Mouse (Mus musculus): ENCODE results near the gene Rbm34. TPM values are rescaled to one million over a fixed set of nuclear protein-coding genes. Genes with fewer than 3 reads are reported as not detected.

Gene Rbm34
- polyA plus RNA-seq, 1 experiment, result 19.7 TPM

DNA sequence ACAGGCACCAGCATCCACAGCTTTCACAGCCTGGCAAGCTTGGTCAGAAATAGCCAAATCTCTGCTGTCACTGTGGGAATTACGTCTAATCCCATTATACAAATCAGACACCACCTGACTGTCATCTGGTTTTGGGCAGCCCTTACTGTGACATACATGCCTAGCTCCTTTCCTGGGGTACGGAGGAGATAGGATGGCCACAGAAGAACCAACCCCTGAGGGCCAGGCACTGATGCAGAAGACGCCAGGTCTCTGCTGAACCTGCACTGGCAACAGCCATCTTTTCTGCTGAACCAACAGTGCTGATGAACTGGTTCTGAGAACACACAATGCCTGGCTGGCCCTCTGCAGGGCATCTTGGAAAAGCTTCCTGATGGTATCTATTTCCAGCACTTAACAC lies 33.5 kb downstream of the Rbm34 start:
- Histone ChIP-seq H3K4me3 (ENCODE audit: insufficient read depth, low read length) (no peak overlapping the region), H3K27ac (ENCODE audit: insufficient read depth, low read depth, low read length) (no peak overlapping the region), H3K4me1 (ENCODE audit: control insufficient read depth, insufficient read depth, low read length) (peaks cover 22% of the 10 kb centered on the region)
- TF ChIP-seq POLR2A (IDR thresholded peaks at IDR 0.05; ENCODE audit: borderline replicate concordance, low read depth, low read length) (no peak), CTCF (IDR thresholded peaks at IDR 0.05; ENCODE audit: low read depth, low read length) (no peak)

DNA sequence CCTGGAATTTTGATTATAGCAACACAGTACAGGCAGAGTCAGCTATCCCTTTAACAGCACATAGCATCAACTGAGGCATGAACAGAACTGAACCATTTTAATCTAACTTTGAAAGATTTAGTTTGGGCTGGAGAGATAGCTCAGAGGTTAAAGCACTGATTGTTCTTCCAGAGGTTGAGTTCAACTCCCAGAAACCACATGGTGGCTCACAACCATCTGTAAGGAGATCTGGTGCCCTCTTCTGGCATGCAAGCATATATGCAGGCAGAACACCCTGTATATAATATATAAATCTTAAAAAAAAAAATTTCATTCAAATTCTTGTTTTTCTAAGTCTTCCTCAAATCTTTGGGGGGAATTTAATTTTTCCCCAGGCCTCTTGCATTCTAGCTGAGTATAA lies 34.9 kb downstream of the Rbm34 start:
- no peak for TF ChIP-seq POLR2A (IDR thresholded peaks at IDR 0.05; ENCODE audit: borderline replicate concordance, low read depth, low read length)
- H3K4me1 ChIP-seq (ENCODE audit: control insufficient read depth, insufficient read depth, low read length), result peaks cover 22% of the 10 kb centered on the region
- H3K27ac ChIP-seq (ENCODE audit: insufficient read depth, low read depth, low read length), result no peak overlapping the region
- H3K4me3 ChIP-seq (ENCODE audit: insufficient read depth, low read length), result no peak overlapping the region

DNA sequence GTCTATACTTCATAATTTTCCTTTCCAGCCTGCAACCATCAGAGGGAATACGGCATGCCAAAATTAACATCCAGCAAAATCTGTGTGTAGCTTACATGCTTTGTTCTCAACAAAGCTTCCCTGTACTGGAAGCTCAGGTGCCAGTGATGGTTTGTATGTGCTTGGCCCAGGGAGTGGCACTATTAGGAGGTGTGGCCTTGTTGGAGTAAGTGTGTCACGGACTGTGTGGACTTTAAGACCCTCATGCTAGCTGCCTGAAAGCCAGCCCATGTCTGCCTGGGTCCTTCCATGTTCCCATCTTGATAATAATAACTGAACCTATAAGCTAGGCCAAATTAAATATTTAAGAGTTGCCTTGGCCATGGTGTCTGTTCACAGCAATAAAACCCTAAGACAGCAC lies 35.5 kb downstream of the Rbm34 start:
- TF ChIP-seq CTCF (IDR thresholded peaks at IDR 0.05; ENCODE audit: low read depth, low read length), result no peak
- peaks cover 22% of the 10 kb centered on the region for H3K4me1 ChIP-seq (ENCODE audit: control insufficient read depth, insufficient read depth, low read length)

DNA sequence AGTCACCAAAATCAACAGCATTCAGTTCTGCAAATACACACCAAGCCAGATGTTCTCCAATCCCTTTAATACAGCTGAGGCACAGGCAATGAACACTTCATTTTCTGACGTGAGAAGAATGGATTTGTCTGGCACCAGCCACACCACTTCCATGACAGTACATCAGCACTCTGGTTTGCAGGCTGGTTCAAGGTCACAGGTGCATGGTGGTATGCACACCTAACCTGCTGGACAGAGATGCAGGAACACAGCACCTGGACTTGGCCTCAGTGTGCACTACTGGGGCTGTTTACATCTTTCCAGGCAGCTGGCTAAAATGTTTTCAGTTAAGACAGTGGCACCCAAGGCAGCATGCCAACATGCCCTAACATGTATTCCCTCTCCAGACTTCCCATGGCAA lies 38.2 kb downstream of the Rbm34 start:
- H3K4me3 ChIP-seq (ENCODE audit: insufficient read depth, low read length), result no peak overlapping the region
- TF ChIP-seq POLR2A (IDR thresholded peaks at IDR 0.05; ENCODE audit: borderline replicate concordance, low read depth, low read length) (no peak), CTCF (IDR thresholded peaks at IDR 0.05; ENCODE audit: low read depth, low read length) (no peak)
- peaks cover 43% of the 10 kb centered on the region for H3K4me1 ChIP-seq (ENCODE audit: control insufficient read depth, insufficient read depth, low read length)
- H3K27ac ChIP-seq (ENCODE audit: insufficient read depth, low read depth, low read length), result peak overlapping the region; percentile 53

More for the DNA sequence above, 35.5 kb downstream of the Rbm34 start:
- no peak overlapping the region for H3K27ac ChIP-seq (ENCODE audit: insufficient read depth, low read depth, low read length)
- H3K4me3 ChIP-seq (ENCODE audit: insufficient read depth, low read length), result no peak overlapping the region

DNA sequence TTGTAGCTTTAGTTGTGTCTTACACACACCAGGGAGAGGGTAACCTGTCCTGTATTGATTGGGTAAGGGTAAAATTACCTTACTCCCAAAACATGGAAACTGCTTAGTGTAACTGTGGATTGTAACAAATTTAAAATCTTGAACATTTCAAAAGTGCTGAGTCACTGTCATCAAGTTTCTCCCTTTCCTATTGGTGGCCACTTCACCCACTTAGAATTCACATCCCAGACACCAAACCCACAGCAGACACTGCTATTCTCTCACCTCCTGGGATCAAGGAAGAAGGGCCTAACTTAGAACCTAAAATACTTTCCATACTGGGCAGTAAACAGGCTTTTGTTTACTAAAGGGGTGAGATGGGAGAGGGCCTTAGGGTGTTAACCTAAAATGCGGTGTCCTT lies 38.6 kb downstream of the Rbm34 start:
- TF ChIP-seq CTCF (IDR thresholded peaks at IDR 0.05; ENCODE audit: low read depth, low read length) (no peak), POLR2A (IDR thresholded peaks at IDR 0.05; ENCODE audit: borderline replicate concordance, low read depth, low read length) (no peak)
- H3K27ac ChIP-seq (ENCODE audit: insufficient read depth, low read depth, low read length), result peak overlapping the region; percentile 53; the same call in 1 of the 2 replicates
- peaks cover 44% of the 10 kb centered on the region for H3K4me1 ChIP-seq (ENCODE audit: control insufficient read depth, insufficient read depth, low read length)
- no peak overlapping the region for H3K4me3 ChIP-seq (ENCODE audit: insufficient read depth, low read length)

DNA sequence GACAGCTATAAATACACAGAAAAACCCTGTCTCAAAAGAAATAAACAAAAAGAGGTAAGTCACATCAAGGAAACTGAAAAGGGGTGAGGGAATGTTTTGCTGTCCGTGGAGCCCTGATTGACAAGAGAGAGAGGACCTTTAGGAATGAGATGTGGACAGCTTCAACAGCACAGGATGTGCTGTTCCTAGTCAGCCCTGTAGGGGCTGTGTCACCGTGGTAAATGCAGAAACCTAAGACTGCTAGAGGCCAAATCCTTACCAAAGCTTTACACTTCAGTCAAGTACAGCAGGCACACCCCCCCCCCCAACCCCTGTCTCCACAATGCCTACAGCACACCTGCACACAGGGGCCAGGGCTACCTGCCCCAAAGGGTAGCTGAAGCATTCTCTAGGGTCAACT lies 39.2 kb downstream of the Rbm34 start:
- H3K4me3 ChIP-seq (ENCODE audit: insufficient read depth, low read length), result no peak overlapping the region
- H3K27ac ChIP-seq (ENCODE audit: insufficient read depth, low read depth, low read length), result peak overlapping the region; percentile 53; the same call in 1 of the 2 replicates
- peaks cover 45% of the 10 kb centered on the region for H3K4me1 ChIP-seq (ENCODE audit: control insufficient read depth, insufficient read depth, low read length)
- TF ChIP-seq CTCF (IDR thresholded peaks at IDR 0.05; ENCODE audit: low read depth, low read length), result no peak

DNA sequence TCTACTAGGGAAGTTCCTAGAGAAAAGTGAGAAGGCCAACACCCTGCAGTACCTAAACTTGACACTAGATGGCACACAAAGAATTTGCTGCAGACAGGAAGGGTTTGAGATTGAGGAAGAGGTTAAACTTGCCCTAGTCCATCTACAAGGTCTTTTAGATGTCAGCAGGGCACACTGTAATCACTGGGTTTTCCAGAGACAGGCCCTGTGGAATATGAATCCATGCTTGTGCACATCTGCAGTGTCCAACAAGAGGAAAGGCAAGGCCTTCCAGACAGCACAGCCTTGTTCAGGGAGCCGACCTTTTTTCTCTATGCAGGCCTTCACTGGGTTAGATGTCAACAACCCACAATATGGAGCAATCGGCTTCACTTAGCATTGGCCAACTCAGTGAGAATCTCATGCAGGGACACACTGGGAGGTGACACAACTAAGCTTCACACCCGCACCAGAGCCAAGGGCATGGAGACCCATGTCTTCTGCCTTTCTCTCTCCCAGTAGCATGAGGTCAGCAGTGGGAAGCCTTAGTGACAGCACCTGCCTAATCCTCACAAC lies 41.2 kb downstream of the Rbm34 start:
- no peak overlapping the region for H3K4me3 ChIP-seq (ENCODE audit: insufficient read depth, low read length)
- peaks cover 45% of the 10 kb centered on the region for H3K4me1 ChIP-seq (ENCODE audit: control insufficient read depth, insufficient read depth, low read length)
- TF ChIP-seq CTCF (IDR thresholded peaks at IDR 0.05; ENCODE audit: low read depth, low read length) (no peak), POLR2A (IDR thresholded peaks at IDR 0.05; ENCODE audit: borderline replicate concordance, low read depth, low read length) (no peak)
- H3K27ac ChIP-seq (ENCODE audit: insufficient read depth, low read depth, low read length), result peak overlapping the region; percentile 54

DNA sequence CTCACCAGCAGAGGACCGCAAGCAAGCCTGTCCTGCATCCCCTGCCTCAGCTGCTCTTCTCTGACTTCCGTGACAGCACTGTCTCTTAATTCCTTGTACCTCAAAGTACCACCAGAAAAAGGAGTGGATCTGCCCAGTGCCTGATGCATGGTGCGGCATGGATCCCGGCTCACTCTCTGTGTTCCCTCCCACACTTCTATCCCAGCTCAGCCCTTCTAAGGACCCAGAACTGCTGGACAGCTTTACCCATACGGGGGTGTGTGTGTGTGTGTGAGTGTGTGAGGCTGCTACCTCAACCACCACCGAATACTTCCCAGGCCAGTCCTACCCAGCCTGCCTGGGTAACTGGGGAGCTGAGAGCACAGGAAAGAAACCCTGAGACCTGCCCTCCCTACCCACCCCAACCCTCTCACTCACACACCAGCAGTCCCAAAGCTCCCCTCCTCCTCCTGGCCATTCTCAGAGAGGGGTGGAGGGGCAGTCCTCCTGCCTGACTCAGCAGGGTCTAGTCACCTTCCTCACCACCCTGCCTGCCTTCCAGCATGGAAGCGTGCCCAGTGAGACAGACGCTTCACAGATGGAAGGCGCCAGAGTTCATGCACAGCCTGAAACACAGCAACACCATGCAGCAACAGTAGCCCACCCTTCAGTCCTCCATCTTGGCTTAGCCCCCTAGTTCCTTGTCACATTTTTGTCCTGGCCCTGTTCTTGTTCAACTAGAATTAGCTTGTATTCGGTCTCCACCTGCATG lies 41.9 kb downstream of the Rbm34 start:
- H3K4me3 ChIP-seq (ENCODE audit: insufficient read depth, low read length), result no peak overlapping the region
- no peak overlapping the region for H3K27ac ChIP-seq (ENCODE audit: insufficient read depth, low read depth, low read length)
- H3K4me1 ChIP-seq (ENCODE audit: control insufficient read depth, insufficient read depth, low read length), result peaks cover 45% of the 10 kb centered on the region

DNA sequence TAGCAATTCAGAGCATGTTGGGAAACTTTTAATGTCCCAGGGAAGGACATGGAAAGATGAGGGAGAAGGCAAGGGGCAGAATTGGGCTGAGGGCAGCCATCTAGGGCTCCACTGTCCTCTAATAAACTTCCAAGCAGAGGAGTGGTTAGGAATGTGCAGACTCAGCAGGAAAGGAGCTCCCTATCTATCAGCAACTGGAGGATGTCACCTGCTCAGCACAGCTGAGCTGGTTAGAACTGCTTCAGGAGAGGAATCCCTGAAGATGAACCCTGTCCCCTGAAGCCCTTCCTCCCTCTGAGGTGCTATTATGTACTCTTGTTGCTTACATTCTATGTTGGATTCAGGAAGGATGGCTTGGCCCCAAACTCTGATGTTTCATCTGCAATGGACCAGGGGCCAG lies 42.8 kb downstream of the Rbm34 start:
- H3K27ac ChIP-seq (ENCODE audit: insufficient read depth, low read depth, low read length), result no peak overlapping the region
- H3K4me1 ChIP-seq (ENCODE audit: control insufficient read depth, insufficient read depth, low read length), result peaks cover 38% of the 10 kb centered on the region
- no peak for TF ChIP-seq POLR2A (IDR thresholded peaks at IDR 0.05; ENCODE audit: borderline replicate concordance, low read depth, low read length)
- no peak for TF ChIP-seq CTCF (IDR thresholded peaks at IDR 0.05; ENCODE audit: low read depth, low read length)
- no peak overlapping the region for H3K4me3 ChIP-seq (ENCODE audit: insufficient read depth, low read length)

More for the DNA sequence above, 41.9 kb downstream of the Rbm34 start:
- TF ChIP-seq CTCF (IDR thresholded peaks at IDR 0.05; ENCODE audit: low read depth, low read length) (no peak), POLR2A (IDR thresholded peaks at IDR 0.05; ENCODE audit: borderline replicate concordance, low read depth, low read length) (no peak)

DNA sequence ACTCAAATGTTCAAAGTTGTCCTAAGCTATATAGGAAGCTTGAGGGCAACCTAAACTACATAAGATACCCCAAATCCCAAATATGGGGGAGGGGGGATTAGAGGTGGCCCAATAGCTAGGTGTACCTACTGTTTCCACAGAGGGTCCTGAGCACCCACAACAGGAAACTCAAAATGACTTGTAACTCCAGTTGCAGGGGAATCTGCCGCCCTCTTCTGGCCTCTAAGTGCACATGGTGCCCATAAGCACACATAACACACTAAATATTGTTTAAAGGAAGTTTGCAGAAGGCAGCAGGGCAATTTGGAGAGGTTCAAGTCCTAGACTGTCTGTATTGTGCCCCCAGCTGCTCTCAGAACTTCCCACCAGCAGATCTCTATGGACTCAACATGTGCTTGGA lies 43.8 kb downstream of the Rbm34 start:
- Histone ChIP-seq H3K27ac (ENCODE audit: insufficient read depth, low read depth, low read length) (no peak overlapping the region), H3K4me1 (ENCODE audit: control insufficient read depth, insufficient read depth, low read length) (peaks cover 29% of the 10 kb centered on the region), H3K4me3 (ENCODE audit: insufficient read depth, low read length) (no peak overlapping the region)
- TF ChIP-seq CTCF (IDR thresholded peaks at IDR 0.05; ENCODE audit: low read depth, low read length) (peak; percentile 40; the same call in 1 of the 2 replicates), POLR2A (IDR thresholded peaks at IDR 0.05; ENCODE audit: borderline replicate concordance, low read depth, low read length) (no peak)
